Mouse (Mus musculus): ENCODE data around the gene Vmn1r77.
"Not testable (repeated sequence)": the region's sequence is repeated elsewhere in the genome, so short reads cannot be mapped to it uniquely, and the experiment has no call there.

The Vmn1r77 gene

GRCm38 (mm10) chr7:12036452-12036851, at the start of gene Vmn1r77:
Vmn1r77 (plus strand) TSS chr7:12036752.
- not testable (repeated sequence) for DNase-seq (ENCODE audit: low spot score)

DNA sequence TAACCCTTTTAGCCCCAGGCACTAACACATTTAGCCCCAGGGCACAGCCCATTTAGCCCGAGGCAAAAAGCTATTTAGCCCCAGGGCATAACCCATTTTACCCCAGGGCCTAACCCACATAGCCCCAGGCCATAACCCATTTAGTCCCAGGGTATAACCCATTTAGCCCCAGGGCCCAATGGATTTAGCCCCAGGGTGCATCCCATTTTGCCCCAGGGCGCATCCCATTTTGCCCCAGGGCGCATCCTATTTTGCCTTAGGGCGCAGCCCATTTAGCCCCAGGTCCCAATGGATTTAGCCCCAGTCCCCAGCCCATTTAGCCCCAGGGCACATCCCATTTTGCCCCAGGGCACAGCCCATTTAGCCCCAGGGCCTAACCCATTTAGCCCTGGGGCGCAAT, 25.1 kb upstream of the Vmn1r77 start:
- not testable (repeated sequence) for DNase-seq (ENCODE audit: low spot score)

- not testable (repeated sequence) for DNase-seq (ENCODE audit: low spot score)
Measured at GRCm38 (mm10) chr7:12012392-12012791, 24.2 kb upstream of the Vmn1r77 start.

- no peak for DNase-seq (ENCODE audit: low spot score)
Measured at GRCm38 (mm10) chr7:12013106-12013505, 23.4 kb upstream of the Vmn1r77 start.

GRCm38 (mm10) chr7:12017829-12018228, 18.7 kb upstream of the Vmn1r77 start:
- not testable (repeated sequence) for DNase-seq (ENCODE audit: low spot score)

DNA sequence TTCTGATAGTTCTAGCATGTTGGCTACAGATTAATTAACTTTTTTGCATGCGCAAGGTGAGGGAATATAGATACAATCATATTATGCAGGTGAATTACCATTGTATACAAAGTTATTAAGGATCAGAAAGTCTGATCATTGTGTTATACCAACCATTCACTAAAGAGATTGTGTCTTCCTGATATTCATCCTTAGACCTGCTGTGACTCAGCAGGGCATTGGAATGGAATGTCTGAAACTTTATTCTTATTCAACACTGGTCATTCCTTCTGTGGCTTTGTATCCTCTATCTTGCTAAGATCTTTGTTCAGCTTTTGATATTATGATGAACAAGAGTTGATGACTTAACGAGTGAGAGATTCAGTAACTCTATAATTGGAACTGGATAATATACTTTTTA, 4.1 kb downstream of the Vmn1r77 start:
- no peak for DNase-seq (ENCODE audit: low spot score)

Measured in spleen, adult 12 weeks (tissue).